Mouse (Mus musculus) MEL (cell line): Measurements from ENCODE around the gene Ola1. TPM values are rescaled to one million over a fixed set of nuclear protein-coding genes. Genes with fewer than 3 reads are reported as not detected.

ENCODE experiments used
- DNase-seq: peaks from one replicate; pipeline ENCODE4 v3.0.0; 2011; ENCODE audit warnings: low read depth, low spot score
- H3K27ac ChIP-seq: 2 replicates; pipeline ENCODE4 v1.5.1; 2012; ENCODE audit warnings: low read depth, mild to moderate bottlenecking, control low read depth, low read length, moderate library complexity; ENCODE audit not compliant: control insufficient read depth
- H3K27me3 ChIP-seq, 2 experiments: fragments of 150-350 bp in 1 of 2; sonication (generic) in 1 of 2; 2 replicates each; pipeline ENCODE4 v1.6.1; 2012; ENCODE audit warnings: low read length in 2 of 2, mild to moderate bottlenecking in 2 of 2, improper control_type of control experiment in 1 of 2, moderate library complexity in 1 of 2; ENCODE audit not compliant: insufficient read depth in 2 of 2, control insufficient read depth in 1 of 2
- H3K36me3 ChIP-seq, 2 experiments: 2 replicates each; pipeline ENCODE4 v1.6.1; 2012 to 2014; ENCODE audit warnings: low read length in 2 of 2, improper control_type of control experiment in 1 of 2, inconsistent platforms in 1 of 2, mild to moderate bottlenecking in 1 of 2; ENCODE audit not compliant: insufficient read depth in 2 of 2, control insufficient read depth in 1 of 2
- H3K4me1 ChIP-seq, 2 experiments: fragments of 150-350 bp in 1 of 2; sonication (generic) in 1 of 2; 2 replicates each; pipeline ENCODE4 v1.6.1; 2012; ENCODE audit warnings: low read length in 2 of 2, improper control_type of control experiment in 1 of 2, mild to moderate bottlenecking in 1 of 2; ENCODE audit not compliant: insufficient read depth in 2 of 2, control insufficient read depth in 1 of 2
- H3K4me3 ChIP-seq, 2 experiments: fragments of 150-350 bp in 1 of 2; sonication (generic) in 1 of 2; 2 replicates each; pipeline ENCODE4 v1.5.1; 2012; ENCODE audit warnings: low read depth in 2 of 2, low read length in 2 of 2, mild to moderate bottlenecking in 2 of 2, moderate library complexity in 2 of 2, control low read depth in 1 of 2, improper control_type of control experiment in 1 of 2; ENCODE audit not compliant: control insufficient read depth in 1 of 2, insufficient read depth in 1 of 2
- H3K79me2 ChIP-seq: 2 replicates; pipeline ENCODE4 v1.6.1; 2012; ENCODE audit warnings: mild to moderate bottlenecking, low read length, moderate library complexity; ENCODE audit not compliant: control insufficient read depth, poor library complexity, insufficient read depth
- H3K9ac ChIP-seq: 2 replicates; pipeline ENCODE4 v1.6.1; 2012; ENCODE audit warnings: low read depth, mild to moderate bottlenecking, control low read depth, low read length, moderate library complexity; ENCODE audit not compliant: control insufficient read depth, poor library complexity, severe bottlenecking
- H3K9me3 ChIP-seq: fragments of 150-350 bp; sonication (generic); replicated peaks from 2 replicates; pipeline ENCODE4 v1.6.1; 2012; ENCODE audit warnings: mild to moderate bottlenecking, low read length, improper control_type of control experiment, moderate library complexity; ENCODE audit not compliant: insufficient read depth
- CTCF ChIP-seq, 3 experiments: IDR thresholded peaks in 2 of 3; conservative IDR thresholded peaks in 1 of 3; 2 replicates each; pipeline ENCODE4 v1.5.1; 2011 to 2012; ENCODE audit warnings: low read length in 3 of 3, low read depth in 2 of 3, mild to moderate bottlenecking in 2 of 3, improper control_type of control experiment in 1 of 3, inconsistent platforms in 1 of 3, mixed read lengths in 1 of 3, moderate library complexity in 1 of 3; ENCODE audit not compliant: control insufficient read depth in 1 of 3, insufficient read depth in 1 of 3, poor library complexity in 1 of 3, severe bottlenecking in 1 of 3
- ETS1 ChIP-seq: IDR thresholded peaks from 2 replicates; pipeline ENCODE4 v1.6.1; 2012; ENCODE audit warnings: low read depth, mild to moderate bottlenecking, inconsistent platforms, low read length, improper control_type of control experiment, moderate library complexity
- GATA1 ChIP-seq: IDR thresholded peaks from 2 replicates; pipeline ENCODE4 v1.6.1; 2011; ENCODE audit warnings: low read depth, low read length, improper control_type of control experiment
- HCFC1 ChIP-seq: IDR thresholded peaks from 2 replicates; pipeline ENCODE4 v1.6.1; 2012; ENCODE audit warnings: low read depth, mild to moderate bottlenecking, inconsistent platforms, low read length, improper control_type of control experiment, moderate library complexity
- MAX ChIP-seq: IDR thresholded peaks from 2 replicates; pipeline ENCODE4 v1.6.1; 2011; ENCODE audit warnings: low read length, improper control_type of control experiment
- MXI1 ChIP-seq: IDR thresholded peaks from 2 replicates; pipeline ENCODE4 v1.6.1; 2011; ENCODE audit warnings: mild to moderate bottlenecking, low read depth, low read length, improper control_type of control experiment
- NELFE ChIP-seq: IDR thresholded peaks from 2 replicates; pipeline ENCODE4 v1.6.1; 2011; ENCODE audit warnings: low read depth, low read length, improper control_type of control experiment
- POLR2AphosphoS2 ChIP-seq: IDR thresholded peaks from 2 replicates; pipeline ENCODE4 v1.6.1; 2011; ENCODE audit warnings: low read length, improper control_type of control experiment
- RCOR1 ChIP-seq: IDR thresholded peaks from 2 replicates; pipeline ENCODE4 v1.6.1; 2012; ENCODE audit warnings: low read depth, mild to moderate bottlenecking, inconsistent platforms, low read length, improper control_type of control experiment
- SIN3A ChIP-seq: IDR thresholded peaks from 2 replicates; pipeline ENCODE4 v1.6.1; 2012; ENCODE audit warnings: low read length, improper control_type of control experiment, inconsistent platforms
- SMC3 ChIP-seq: IDR thresholded peaks from 2 replicates; pipeline ENCODE4 v1.6.1; 2011; ENCODE audit warnings: low read depth, low read length, improper control_type of control experiment
- TAL1 ChIP-seq: IDR thresholded peaks from 2 replicates; pipeline ENCODE4 v1.6.1; 2012; ENCODE audit warnings: mild to moderate bottlenecking, inconsistent platforms, low read length, moderate library complexity, mixed read lengths
- USF2 ChIP-seq, 2 experiments: IDR thresholded peaks; 2 replicates each; pipeline ENCODE4 v1.6.1; 2011 to 2012; ENCODE audit warnings: improper control_type of control experiment in 2 of 2, low read length in 2 of 2, borderline replicate concordance in 1 of 2, inconsistent platforms in 1 of 2, low read depth in 1 of 2, mild to moderate bottlenecking in 1 of 2; ENCODE audit not compliant: insufficient read depth in 1 of 2
- ZKSCAN1 ChIP-seq: IDR thresholded peaks from 2 replicates; pipeline ENCODE4 v1.6.1; 2012; ENCODE audit warnings: low read depth, mild to moderate bottlenecking, inconsistent platforms, low read length, improper control_type of control experiment, moderate library complexity
- ZNF384 ChIP-seq: IDR thresholded peaks from 2 replicates; pipeline ENCODE4 v1.6.1; 2012; ENCODE audit warnings: low read depth, mild to moderate bottlenecking, inconsistent platforms, low read length, improper control_type of control experiment
- polyA plus RNA-seq, 2 experiments: library from polyadenylated mRNA; stranded (reverse) in 1 of 2; unstranded in 1 of 2; fragments of >175 nt in 1 of 2; fragments of >200 nt in 1 of 2; gene quantifications; 2 replicates each; pipeline versions ENCODE4 v1.2.1 to v1.2.4; 2012; ENCODE audit warnings: low replicate concordance in 2 of 2, low read depth in 1 of 2; ENCODE audit not compliant: insufficient read length in 2 of 2, insufficient read depth in 1 of 2, missing spikeins in 1 of 2
- total RNA-seq: library from RNA; depleted of rRNA; stranded (reverse); fragments of 300-350 nt; gene quantifications from 2 replicates; pipeline ENCODE4 v1.2.3, GENCODE M21; 2012

Ola1 gene
- total and polyA plus RNA-seq, 3 experiments: 69.7 to 86.0 TPM; not detected in 1

GRCm38 (mm10) chr2:73267231-73267630 lies 48.5 kb upstream of the Ola1 start:
- no peak for DNase-seq
- no peak overlapping the region for H3K27ac ChIP-seq
- H3K4me1 ChIP-seq: no peaks in the 10 kb centered on the region
- H3K36me3 ChIP-seq: no peaks in the 10 kb centered on the region
- no peaks in the 10 kb centered on the region for H3K27me3 ChIP-seq
- TF ChIP-seq CTCF (IDR thresholded peaks at IDR 0.05 in 2 of 3, conservative IDR thresholded peaks at IDR 0.05 in 1 of 3; ENCODE audit: control insufficient read depth in 1 of 3, insufficient read depth in 1 of 3, low read depth in 2 of 3, low read length in 3 of 3, poor library complexity in 1 of 3, severe bottlenecking in 1 of 3) (no peak), USF2 (IDR thresholded peaks at IDR 0.05; ENCODE audit: borderline replicate concordance in 1 of 2, insufficient read depth in 1 of 2, low read depth in 1 of 2, low read length in 2 of 2) (no peak), SMC3 (no peak), MAX (no peak), MXI1 (no peak), ZKSCAN1 (no peak), NELFE (no peak), ZNF384 (no peak), RCOR1 (no peak), GATA1 (no peak), TAL1 (no peak), HCFC1 (no peak), SIN3A (no peak)
- H3K9me3 ChIP-seq: no peaks in the 10 kb centered on the region
- no peak overlapping the region for H3K9ac ChIP-seq
- H3K79me2 ChIP-seq: no peaks in the 10 kb centered on the region
- H3K4me3 ChIP-seq: no peak overlapping the region

- DNase-seq: no peak
- Histone ChIP-seq H3K27me3 (no peaks in the 10 kb centered on the region), H3K27ac (no peak overlapping the region), H3K4me3 (no peak overlapping the region), H3K4me1 (no peaks in the 10 kb centered on the region), H3K9me3 (no peaks in the 10 kb centered on the region), H3K36me3 (no peaks in the 10 kb centered on the region), H3K79me2 (no peaks in the 10 kb centered on the region), H3K9ac (no peak overlapping the region)
- TF ChIP-seq POLR2AphosphoS2 (no peak), RCOR1 (no peak), MXI1 (no peak), ETS1 (no peak), NELFE (no peak), USF2 (IDR thresholded peaks at IDR 0.05; ENCODE audit: borderline replicate concordance in 1 of 2, insufficient read depth in 1 of 2, low read depth in 1 of 2, low read length in 2 of 2) (no peak), GATA1 (no peak)
Measured at GRCm38 (mm10) chr2:73266623-73267022, 47.9 kb upstream of the Ola1 start.

DNA sequence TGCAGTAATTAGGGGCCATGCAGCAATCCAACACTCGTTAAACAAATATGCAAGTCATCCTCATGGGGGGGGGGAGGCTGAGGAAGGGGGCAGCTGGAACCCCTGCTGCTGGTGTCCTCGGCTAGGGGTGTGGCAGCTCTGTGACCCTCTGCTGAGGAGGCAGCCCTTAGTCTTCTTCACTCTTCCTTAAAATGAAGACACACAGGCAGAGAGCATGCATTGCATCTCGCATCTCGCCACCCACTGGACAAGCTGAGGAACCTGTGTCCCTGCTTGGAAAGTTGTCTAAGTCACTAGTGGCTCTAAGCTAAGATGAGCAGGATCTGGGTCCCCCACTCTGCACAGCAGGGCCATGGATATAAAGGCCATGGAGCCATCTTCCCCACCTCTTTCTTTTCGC lies 47.3 kb upstream of the Ola1 start:
- TF ChIP-seq NELFE: no peak
- Histone ChIP-seq H3K9me3 (no peaks in the 10 kb centered on the region), H3K27me3 (no peaks in the 10 kb centered on the region), H3K4me1 (no peaks in the 10 kb centered on the region), H3K79me2 (no peaks in the 10 kb centered on the region), H3K27ac (no peak overlapping the region), H3K4me3 (no peak overlapping the region), H3K36me3 (no peaks in the 10 kb centered on the region), H3K9ac (no peak overlapping the region)
- DNase-seq: no peak
